Mouse (Mus musculus): ENCODE measurements around the gene Cmss1.

The Cmss1 gene

DNA sequence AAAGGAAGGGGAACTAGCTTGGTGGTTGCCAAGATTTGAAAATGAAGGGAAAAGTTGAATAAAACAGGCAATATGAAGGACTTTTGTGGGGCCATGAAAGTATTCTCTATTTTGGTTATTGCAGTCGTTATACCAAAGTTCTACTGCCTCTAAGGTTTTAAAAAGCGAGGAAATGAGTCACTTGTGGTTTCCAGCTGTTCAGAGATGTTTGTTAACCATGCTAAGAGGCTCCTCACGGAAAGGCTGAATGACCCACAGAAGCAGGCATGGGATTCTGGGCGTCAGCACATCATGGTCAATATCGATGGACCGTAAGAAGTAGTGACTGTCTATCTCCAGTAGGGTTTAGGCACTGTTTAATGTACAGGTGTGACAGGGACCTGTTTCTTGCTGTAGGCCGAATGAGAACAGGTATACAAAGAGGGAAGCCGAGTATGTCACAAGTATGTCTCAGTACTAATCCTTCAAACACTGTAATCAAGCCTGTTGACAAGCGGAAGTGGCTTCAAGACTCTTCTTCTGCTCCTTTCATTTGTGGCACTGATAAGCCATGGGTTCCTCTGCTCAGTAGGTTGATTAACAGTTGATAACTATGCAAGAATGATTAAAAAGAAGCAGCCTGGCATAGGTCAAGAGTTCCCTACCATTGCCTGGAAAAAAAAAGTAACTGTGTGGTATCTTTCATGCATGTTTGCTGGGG, 227.9 kb downstream of the Cmss1 start:
- no peak for DNase-seq

GRCm38 (mm10) chr16:57375248-57375837, 231.3 kb downstream of the Cmss1 start:
- no peak for DNase-seq

GRCm38 (mm10) chr16:57372156-57372555, 234.5 kb downstream of the Cmss1 start:
- no peak for DNase-seq

GRCm38 (mm10) chr16:57369846-57370496, 236.7 kb downstream of the Cmss1 start:
- no peak for DNase-seq

DNA sequence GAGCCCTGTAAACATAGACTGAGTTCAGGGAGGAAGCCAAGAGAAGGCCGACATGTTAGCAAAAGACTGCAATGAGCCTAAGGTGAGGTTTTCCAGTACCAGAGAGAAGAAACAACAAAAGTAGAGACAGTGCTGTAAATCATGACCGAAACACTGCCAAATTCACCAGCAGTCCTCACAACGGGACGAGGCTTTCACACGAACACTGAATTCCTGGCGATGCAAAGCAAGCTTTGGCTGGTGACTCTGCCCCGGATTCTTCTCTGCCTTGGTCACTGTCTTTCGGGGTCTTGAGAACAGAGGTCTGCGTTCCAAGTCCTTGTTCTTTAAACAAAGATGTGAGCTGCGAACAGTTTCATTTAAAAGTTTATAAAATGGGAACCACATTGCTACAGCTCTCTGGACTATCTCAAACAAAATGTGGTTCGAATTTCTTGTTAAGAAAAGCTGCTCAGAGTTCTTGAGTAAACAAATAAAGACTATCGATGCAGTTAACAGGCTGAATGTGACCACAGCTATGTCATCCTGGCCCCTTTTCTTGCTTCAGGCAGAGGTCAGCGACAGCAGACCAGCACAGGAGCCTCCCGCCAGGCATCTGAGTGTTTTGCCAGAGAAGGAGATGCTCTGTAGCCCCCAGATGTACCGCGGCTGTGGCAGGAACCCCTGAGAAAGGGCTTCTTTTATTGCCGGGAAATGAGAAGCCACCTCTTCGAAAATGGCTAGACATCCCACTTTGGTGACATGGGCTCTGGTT, 239.5 kb downstream of the Cmss1 start:
- no peak for DNase-seq

DNA sequence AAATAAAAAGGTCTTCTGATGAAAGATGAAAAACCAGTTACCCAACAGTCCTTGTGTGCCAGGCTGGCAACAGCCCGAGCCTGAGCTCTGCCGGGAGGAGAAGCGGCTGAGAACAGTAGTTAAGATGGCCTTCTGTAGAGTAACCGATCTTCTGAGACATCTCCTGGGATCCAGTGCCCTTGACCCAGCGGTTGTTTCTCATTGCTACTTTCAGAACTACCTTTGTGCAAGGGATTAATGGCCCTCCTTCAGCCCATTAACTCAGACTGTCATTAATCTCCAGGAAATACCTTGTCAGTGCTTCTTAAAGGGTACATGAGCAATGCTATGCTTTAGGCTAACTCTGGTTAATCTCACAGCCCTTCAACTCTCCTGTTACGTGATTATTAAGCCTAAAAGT, 240.5 kb downstream of the Cmss1 start:
- no peak for DNase-seq

DNA sequence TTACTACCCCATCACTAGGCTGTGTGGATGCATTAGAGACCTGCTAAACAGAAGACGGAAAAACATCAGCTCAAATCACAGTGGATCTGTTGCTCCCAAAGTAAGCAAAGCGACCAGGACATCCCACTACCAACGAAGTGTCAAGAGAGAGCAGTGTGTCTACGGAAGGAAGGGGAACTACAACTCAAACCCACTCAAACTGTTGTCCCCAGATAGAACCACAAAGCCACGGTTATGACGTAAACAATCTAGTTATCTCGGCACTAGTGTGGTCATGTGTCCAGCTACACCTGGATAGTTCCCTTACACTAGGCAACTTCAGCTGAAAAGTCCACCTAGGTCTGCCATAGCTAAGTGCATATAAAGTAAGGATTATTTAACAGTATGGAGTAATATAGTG, 242.2 kb downstream of the Cmss1 start:
- no peak for DNase-seq

GRCm38 (mm10) chr16:57362679-57363401, 243.8 kb downstream of the Cmss1 start:
- peak; percentile 9 for DNase-seq

DNA sequence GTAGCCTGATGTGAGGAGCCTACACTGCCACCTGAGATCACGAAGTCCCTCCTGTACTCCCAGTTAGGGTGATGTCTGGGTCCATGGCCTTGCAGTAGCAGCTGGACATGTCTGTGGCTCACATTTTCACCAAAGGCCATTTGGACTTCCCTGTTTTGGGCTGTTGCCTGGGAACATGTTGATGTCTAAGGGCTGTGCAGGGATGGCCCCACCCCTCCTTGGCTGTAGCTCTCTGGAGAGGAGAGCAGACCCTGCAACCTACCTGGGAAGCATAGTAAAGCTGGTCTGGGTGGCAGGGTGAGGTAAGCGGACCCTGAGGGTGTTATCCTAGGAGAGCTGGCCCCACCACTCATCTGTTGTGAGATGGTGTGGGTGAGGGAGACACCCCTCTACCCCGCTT, 245.9 kb downstream of the Cmss1 start:
- no peak for DNase-seq

- DNase-seq, result no peak
Observed at GRCm38 (mm10) chr16:57359251-57359650, 247.4 kb downstream of the Cmss1 start.

- DNase-seq, result peak; percentile 10
Observed at GRCm38 (mm10) chr16:57357011-57357410, 249.7 kb downstream of the Cmss1 start.

DNA sequence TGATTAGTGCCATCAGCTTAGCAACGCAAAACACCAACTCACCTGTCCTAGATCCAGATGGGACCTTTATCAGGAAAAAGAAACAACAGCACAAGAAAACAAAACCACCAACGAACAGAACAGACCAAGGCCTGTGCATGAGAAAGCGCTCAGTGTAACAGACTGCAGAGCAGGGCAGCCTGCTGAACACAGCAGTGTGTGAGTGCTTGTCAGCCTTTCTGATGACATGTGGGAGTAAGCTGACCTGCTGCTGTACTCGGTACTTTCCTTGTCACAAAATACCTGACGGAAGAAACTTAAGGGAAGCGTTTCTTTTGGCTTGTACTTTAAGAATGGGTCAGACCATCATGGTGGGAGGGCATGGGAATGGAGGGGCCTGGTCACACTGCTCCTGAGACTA, 250.2 kb downstream of the Cmss1 start:
- DNase-seq, result no peak

DNA sequence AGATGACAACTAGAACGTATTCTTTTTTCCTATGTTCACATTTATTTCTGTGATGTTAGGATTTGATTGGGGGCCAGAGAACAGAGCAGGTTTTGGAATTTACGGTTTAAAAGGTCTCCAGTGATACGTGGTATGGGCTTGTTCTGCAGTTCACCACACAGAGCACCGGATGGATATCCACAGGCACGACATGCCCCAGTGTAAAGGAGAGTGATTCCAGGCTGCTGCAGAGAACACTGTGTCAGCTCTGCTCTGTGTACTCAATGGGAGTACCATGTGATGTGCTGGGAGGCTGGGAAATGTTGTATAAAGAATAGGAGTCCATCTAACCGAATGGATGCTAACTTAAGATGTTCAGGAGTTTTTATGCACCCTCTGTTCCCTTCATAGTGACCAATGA, 252.7 kb downstream of the Cmss1 start:
- DNase-seq, result no peak

DNA sequence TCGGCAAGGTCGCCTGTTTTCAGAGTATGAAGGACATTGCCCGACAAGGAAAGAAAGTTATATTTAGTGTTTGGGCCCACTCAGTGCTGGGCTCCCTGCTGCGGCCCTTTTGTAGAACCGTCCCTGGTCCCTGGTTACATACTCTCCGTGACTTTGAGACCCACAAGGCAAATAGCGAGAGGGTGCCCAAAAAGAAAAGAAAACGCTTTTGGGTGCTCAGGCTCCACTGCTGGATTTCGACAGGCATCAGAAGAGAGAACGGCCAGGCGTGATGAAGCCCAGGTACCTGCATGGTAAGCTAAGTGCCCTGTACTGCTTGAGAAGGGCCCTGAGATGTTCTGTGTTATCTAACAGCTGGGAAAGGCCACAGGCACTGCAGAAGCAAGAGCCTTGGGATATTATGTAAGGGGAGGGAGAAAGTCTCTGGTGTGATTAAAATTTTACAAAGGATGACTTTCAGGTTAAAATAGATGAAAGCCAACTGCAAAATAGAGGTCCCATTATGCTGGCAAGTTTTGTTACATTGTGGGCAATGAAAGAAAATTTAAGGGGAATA, 253.4 kb downstream of the Cmss1 start:
- no peak for DNase-seq

GRCm38 (mm10) chr16:57352751-57353150, 253.9 kb downstream of the Cmss1 start, which contains the start of gene Filip1l:
Gene Filip1l, plus strand, starts transcription at chr16:57353093.
- DNase-seq, result no peak

DNA sequence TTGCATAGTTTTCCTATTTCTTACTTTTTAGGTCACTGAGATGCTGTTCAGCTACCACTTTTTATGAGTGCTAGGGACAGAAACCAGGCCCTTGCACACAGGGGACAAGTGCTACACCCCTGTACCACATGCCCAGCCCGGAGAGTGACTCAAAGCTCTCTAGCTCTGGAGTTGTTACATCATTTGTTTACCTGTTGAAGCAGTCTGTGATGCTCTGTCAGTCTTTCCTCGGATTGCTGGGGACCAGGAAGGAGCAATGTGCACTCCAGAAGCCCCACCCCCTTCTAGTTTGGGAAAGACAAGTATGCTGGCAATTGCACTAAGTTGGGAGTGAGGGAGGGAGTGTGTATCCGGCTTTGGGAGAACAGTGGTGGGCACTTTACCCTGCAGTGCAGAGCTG, 257.0 kb downstream of the Cmss1 start:
- no peak for DNase-seq

DNA sequence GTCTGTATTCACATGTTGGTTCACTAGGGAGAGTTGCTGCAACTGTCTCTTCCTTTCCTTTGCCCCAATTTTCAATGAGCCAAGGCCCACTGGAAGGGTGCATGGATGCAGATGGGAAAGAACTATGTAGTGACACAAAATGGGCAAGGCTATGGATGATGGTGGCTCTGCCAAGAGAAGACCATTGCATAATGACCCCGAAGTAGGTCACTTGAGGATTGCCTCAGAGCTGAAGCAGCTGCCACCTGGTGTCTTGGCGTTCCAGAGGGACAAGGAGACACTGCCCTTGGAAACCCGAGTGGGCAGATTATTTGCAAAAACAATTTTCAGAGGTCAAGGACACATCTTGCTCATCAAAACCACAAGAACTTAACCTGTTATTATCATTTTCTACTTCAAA, 257.6 kb downstream of the Cmss1 start:
- no peak for DNase-seq

- no peak for DNase-seq
Observed at GRCm38 (mm10) chr16:57346258-57346657, 260.4 kb downstream of the Cmss1 start.

- DNase-seq, result no peak
Observed at GRCm38 (mm10) chr16:57340613-57340898, 266.1 kb downstream of the Cmss1 start.

- no peak for DNase-seq
Observed at GRCm38 (mm10) chr16:57339765-57340612, 266.7 kb downstream of the Cmss1 start.

DNA sequence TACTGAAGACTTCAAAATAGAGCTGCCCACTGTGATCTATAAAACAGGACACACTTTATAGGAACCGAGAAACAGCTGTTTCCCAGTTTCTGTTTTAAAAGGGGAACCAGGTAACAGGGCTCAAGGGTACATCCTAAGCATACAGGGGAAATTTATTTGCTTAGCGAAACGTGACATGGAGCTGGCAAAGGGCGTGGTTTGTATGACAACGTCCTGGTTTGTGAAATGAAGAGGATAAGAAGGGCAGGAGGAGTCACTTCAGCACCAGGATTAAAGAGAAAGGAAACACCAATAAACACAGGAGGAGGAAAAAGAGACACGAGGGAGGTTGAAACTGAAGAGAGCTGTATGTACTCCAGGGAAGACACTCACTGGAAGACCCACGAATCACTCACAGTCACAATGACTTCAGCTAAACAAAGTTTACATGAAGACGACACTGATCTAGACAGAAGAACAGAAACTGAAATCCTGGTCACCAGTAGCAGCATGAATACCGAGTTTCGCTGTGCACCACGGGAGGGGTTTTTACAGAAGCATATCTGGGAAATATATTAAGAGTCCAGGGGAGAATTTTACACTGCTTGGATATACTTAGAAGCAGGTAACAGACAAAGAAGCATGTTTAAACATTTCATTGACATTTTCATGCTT, 269.8 kb downstream of the Cmss1 start:
- DNase-seq, result peak; percentile 7

All from thymus, postnatal 14 days (tissue).